Mouse (Mus musculus) E14TG2a.4 (cell line): ENCODE measurements around the gene Olfr652.

Experiments
- CTCF ChIP-seq: conservative IDR thresholded peaks from 2 replicates; pipeline ENCODE4 v1.5.1; 2014; ENCODE audit warnings: low read length
- NANOG ChIP-seq: IDR thresholded peaks from 2 replicates; pipeline ENCODE4 v1.6.1; 2014; ENCODE audit warnings: borderline replicate concordance, low read length, mixed read lengths
- POU5F1 ChIP-seq: IDR thresholded peaks from 2 replicates; pipeline ENCODE4 v1.6.1; 2014; ENCODE audit warnings: low read length, borderline replicate concordance

- TF ChIP-seq CTCF: peak; percentile 98
- no peak for TF ChIP-seq POU5F1
- TF ChIP-seq NANOG: no peak
Measured at GRCm38 (mm10) chr7:104603173-104603572, 42.5 kb downstream of the Olfr652 start.
